Mouse (Mus musculus) adrenal gland, adult 2 months (tissue): Measurements from ENCODE around the gene Btd. TPM values are rescaled to one million over a fixed set of nuclear protein-coding genes. Genes with fewer than 3 reads are reported as not detected.

ENCODE experiments used
- DNase-seq: peaks from one replicate; pipeline ENCODE4 v3.0.0; 2021
- polyA plus RNA-seq: library from polyadenylated mRNA; depleted of rRNA; stranded (reverse); fragments of >200 nt; gene quantifications from 2 replicates; pipeline ENCODE4 v1.2.3, GENCODE M21; 2012
- total RNA-seq, 2 experiments: library from RNA; stranded (reverse); gene quantifications; 2 replicates each; pipeline ENCODE4 v1.2.3; 2021

Gene Btd
- total and polyA plus RNA-seq, 3 experiments = 46.2 to 63.4 (median 55.6) TPM

- DNase-seq = no peak
Observed at GRCm38 (mm10) chr14:31645920-31646319, 5.1 kb downstream of the Btd start.

- no peak for DNase-seq
Observed at GRCm38 (mm10) chr14:31647991-31648390, 7.2 kb downstream of the Btd start.

GRCm38 (mm10) chr14:31650347-31650746, 9.5 kb downstream of the Btd start:
- DNase-seq = no peak

GRCm38 (mm10) chr14:31651206-31651605, 10.4 kb downstream of the Btd start:
- DNase-seq = peak; percentile 27

- DNase-seq = peak; percentile 1
Observed at GRCm38 (mm10) chr14:31652106-31652505, 11.3 kb downstream of the Btd start.

GRCm38 (mm10) chr14:31652624-31653023, 11.8 kb downstream of the Btd start:
- no peak for DNase-seq

- peak; percentile 1 for DNase-seq
Observed at GRCm38 (mm10) chr14:31653101-31653875, 12.5 kb downstream of the Btd start.

GRCm38 (mm10) chr14:31654816-31655215, 14.0 kb downstream of the Btd start:
- peak; percentile 12 for DNase-seq

- DNase-seq = peak; percentile 1
Observed at GRCm38 (mm10) chr14:31655406-31655805, 14.6 kb downstream of the Btd start.

GRCm38 (mm10) chr14:31656386-31656785, 15.6 kb downstream of the Btd start:
- DNase-seq = peak; percentile 1

GRCm38 (mm10) chr14:31656857-31657645, 16.2 kb downstream of the Btd start:
- DNase-seq = peak; percentile 66

- DNase-seq = peak; percentile 16
Observed at GRCm38 (mm10) chr14:31658126-31658680, 17.4 kb downstream of the Btd start.

GRCm38 (mm10) chr14:31659501-31660181, 18.8 kb downstream of the Btd start:
- DNase-seq = peak; percentile 76

- no peak for DNase-seq
Observed at GRCm38 (mm10) chr14:31660312-31661093, 19.7 kb downstream of the Btd start.

GRCm38 (mm10) chr14:31661671-31662554, 21.1 kb downstream of the Btd start:
- DNase-seq = peak; percentile 94

- peak; percentile 77 for DNase-seq
Observed at GRCm38 (mm10) chr14:31662555-31663211, 21.9 kb downstream of the Btd start.

- no peak for DNase-seq
Observed at GRCm38 (mm10) chr14:31663376-31664099, 22.7 kb downstream of the Btd start.

GRCm38 (mm10) chr14:31664100-31664902, 23.5 kb downstream of the Btd start:
- no peak for DNase-seq
